Mouse (Mus musculus): ENCODE data around the gene Tmc6. TPM values are rescaled to one million over a fixed set of nuclear protein-coding genes. Genes with fewer than 3 reads are reported as not detected.

Gene Tmc6
- polyA plus RNA-seq, 1 experiment from 2014 or later: 39.2 TPM

- WGBS: 5% methylated on average over 10 of the region's 10 CpGs
- peak; percentile 84 for TF ChIP-seq CTCF (IDR thresholded peaks at IDR 0.05; ENCODE audit: low read depth)
- H3K4me3 ChIP-seq (replicated peaks; ENCODE audit: low read depth, low read length): no peak overlapping the region
- H3K4me2 ChIP-seq (ENCODE audit: low read length): no peak overlapping the region
- no peaks in the 10 kb centered on the region for H3K27me3 ChIP-seq (ENCODE audit: insufficient read depth, low read length)
- H3K9ac ChIP-seq (ENCODE audit: low read depth, low read length): no peak overlapping the region
- ATAC-seq (replicated peaks; ENCODE audit: low FRiP score, low read depth): no peak
- no peak overlapping the region for H3K27ac ChIP-seq
- H3K9me3 ChIP-seq (replicated peaks; ENCODE audit: low read length): no peaks in the 10 kb centered on the region
- peak; percentile 83 for DNase-seq (ENCODE audit: low spot score)
- H3K36me3 ChIP-seq (ENCODE audit: insufficient read depth, low read length): no peaks in the 10 kb centered on the region
- peaks cover 15% of the 10 kb centered on the region for H3K4me1 ChIP-seq (replicated peaks; ENCODE audit: insufficient read depth, low read length)
These were observed 4.3 kb upstream of the Tmc6 start for GRCm38 (mm10) chr11:117786294-117786693.

DNA sequence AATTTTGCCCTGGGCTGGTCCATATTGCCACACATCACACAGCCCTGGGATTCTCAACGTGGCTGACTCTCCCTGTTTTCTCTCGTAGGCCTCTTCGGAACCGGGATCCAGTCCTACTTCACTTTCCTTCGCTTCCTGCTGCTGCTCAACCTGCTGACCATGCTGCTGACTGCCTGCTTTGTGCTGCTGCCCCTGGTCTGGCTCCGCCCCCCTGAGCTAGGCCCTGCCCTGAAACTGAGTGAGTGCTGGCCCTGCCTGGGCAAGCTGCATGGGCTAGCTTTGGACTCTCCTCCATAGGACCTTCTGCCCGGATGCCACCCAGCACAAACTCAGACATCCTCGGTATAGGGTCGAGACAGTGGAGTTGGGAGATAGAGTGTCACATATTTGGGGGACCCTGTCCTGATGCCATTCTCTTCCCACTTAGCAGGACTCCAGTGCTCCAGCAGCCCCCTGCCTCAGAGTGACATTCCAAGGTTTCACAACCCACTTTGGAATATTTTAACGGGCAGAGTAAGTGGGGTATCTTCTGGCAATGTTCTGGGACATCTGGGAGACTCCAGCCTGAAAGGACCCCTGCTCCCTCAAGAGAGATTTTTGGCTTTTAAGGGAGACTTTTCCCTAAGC lies 1.8 kb upstream of the Tmc6 start:
- no peak for TF ChIP-seq CTCF (IDR thresholded peaks at IDR 0.05; ENCODE audit: low read depth)
- no peaks in the 10 kb centered on the region for H3K27me3 ChIP-seq (ENCODE audit: insufficient read depth, low read length)
- peaks cover 32% of the 10 kb centered on the region for H3K4me1 ChIP-seq (replicated peaks; ENCODE audit: insufficient read depth, low read length)
- H3K4me3 ChIP-seq (replicated peaks; ENCODE audit: low read depth, low read length): no peak overlapping the region
- DNase-seq (ENCODE audit: low spot score): peak; percentile 53
- peak overlapping the region; percentile 97 for H3K4me2 ChIP-seq (ENCODE audit: low read length)
- 42% methylated on average over 10 of the region's 10 CpGs for WGBS
- H3K9ac ChIP-seq (ENCODE audit: low read depth, low read length): peak overlapping the region; percentile 52; the same call in 1 of the 2 replicates
- ATAC-seq (replicated peaks; ENCODE audit: low FRiP score, low read depth): no peak
- no peaks in the 10 kb centered on the region for H3K36me3 ChIP-seq (ENCODE audit: insufficient read depth, low read length)
- no peaks in the 10 kb centered on the region for H3K9me3 ChIP-seq (replicated peaks; ENCODE audit: low read length)
- no peak overlapping the region for H3K27ac ChIP-seq

- TF ChIP-seq CTCF (IDR thresholded peaks at IDR 0.05; ENCODE audit: low read depth): peak; percentile 56
- ATAC-seq (replicated peaks; ENCODE audit: low FRiP score, low read depth) (no peak), DNase-seq (ENCODE audit: low spot score) (peak; percentile 77)
- Histone ChIP-seq H3K27me3 (ENCODE audit: insufficient read depth, low read length) (no peaks in the 10 kb centered on the region), H3K4me2 (ENCODE audit: low read length) (peak overlapping the region; percentile 97), H3K36me3 (ENCODE audit: insufficient read depth, low read length) (no peaks in the 10 kb centered on the region), H3K9me3 (replicated peaks; ENCODE audit: low read length) (no peaks in the 10 kb centered on the region), H3K4me3 (replicated peaks; ENCODE audit: low read depth, low read length) (peak overlapping the region; percentile 26), H3K4me1 (replicated peaks; ENCODE audit: insufficient read depth, low read length) (peaks cover 36% of the 10 kb centered on the region), H3K27ac (peak overlapping the region; percentile 99; the same call in 1 of the 2 replicates), H3K9ac (ENCODE audit: low read depth, low read length) (peak overlapping the region; percentile 52; the same call in 1 of the 2 replicates)
- WGBS: 6% methylated on average over 31 of the region's 31 CpGs
These were observed 1.1 kb upstream of the Tmc6 start for GRCm38 (mm10) chr11:117783089-117783488.

GRCm38 (mm10) chr11:117782705-117783034 lies 672 bp upstream of the Tmc6 start:
- Histone ChIP-seq H3K9me3 (replicated peaks; ENCODE audit: low read length) (no peaks in the 10 kb centered on the region), H3K4me3 (replicated peaks; ENCODE audit: low read depth, low read length) (peak overlapping the region; percentile 26), H3K4me2 (ENCODE audit: low read length) (peak overlapping the region; percentile 97), H3K27ac (peak overlapping the region; percentile 99), H3K4me1 (replicated peaks; ENCODE audit: insufficient read depth, low read length) (peaks cover 36% of the 10 kb centered on the region), H3K36me3 (ENCODE audit: insufficient read depth, low read length) (peaks cover 3% of the 10 kb centered on the region; the same call in 1 of the 2 replicates), H3K9ac (ENCODE audit: low read depth, low read length) (peak overlapping the region; percentile 52; the same call in 1 of the 2 replicates), H3K27me3 (ENCODE audit: insufficient read depth, low read length) (no peaks in the 10 kb centered on the region)
- ATAC-seq (replicated peaks; ENCODE audit: low FRiP score, low read depth) (no peak), DNase-seq (ENCODE audit: low spot score) (no peak)
- TF ChIP-seq CTCF (IDR thresholded peaks at IDR 0.05; ENCODE audit: low read depth): no peak
- WGBS: 51% methylated on average over 9 of the region's 9 CpGs

GRCm38 (mm10) chr11:117781199-117781821 lies 688 bp downstream of the Tmc6 start:
- Histone ChIP-seq H3K27ac (peak overlapping the region; percentile 99), H3K4me3 (replicated peaks; ENCODE audit: low read depth, low read length) (peak overlapping the region; percentile 46), H3K9me3 (replicated peaks; ENCODE audit: low read length) (no peaks in the 10 kb centered on the region), H3K27me3 (ENCODE audit: insufficient read depth, low read length) (no peaks in the 10 kb centered on the region), H3K36me3 (ENCODE audit: insufficient read depth, low read length) (peaks cover 11% of the 10 kb centered on the region; the same call in 1 of the 2 replicates), H3K4me2 (ENCODE audit: low read length) (peak overlapping the region; percentile 97), H3K9ac (ENCODE audit: low read depth, low read length) (peak overlapping the region; percentile 52), H3K4me1 (replicated peaks; ENCODE audit: insufficient read depth, low read length) (peaks cover 36% of the 10 kb centered on the region)
- TF ChIP-seq CTCF (IDR thresholded peaks at IDR 0.05; ENCODE audit: low read depth): no peak
- WGBS: 8% methylated on average over 18 of the region's 18 CpGs
- ATAC-seq (replicated peaks; ENCODE audit: low FRiP score, low read depth): peak; percentile 3; the same call in 1 of the 2 replicates
- peak; percentile 82 for DNase-seq (ENCODE audit: low spot score)

GRCm38 (mm10) chr11:117780582-117781111 lies 1.4 kb downstream of the Tmc6 start:
- peak; percentile 30; the same call in 1 of the 2 replicates for TF ChIP-seq CTCF (IDR thresholded peaks at IDR 0.05; ENCODE audit: low read depth)
- DNase-seq (ENCODE audit: low spot score): peak; percentile 95
- no peaks in the 10 kb centered on the region for H3K27me3 ChIP-seq (ENCODE audit: insufficient read depth, low read length)
- peak overlapping the region; percentile 68 for H3K9ac ChIP-seq (ENCODE audit: low read depth, low read length)
- peaks cover 17% of the 10 kb centered on the region for H3K36me3 ChIP-seq (ENCODE audit: insufficient read depth, low read length)
- no peaks in the 10 kb centered on the region for H3K9me3 ChIP-seq (replicated peaks; ENCODE audit: low read length)
- WGBS: under 1% methylated on average over 19 of the region's 19 CpGs
- H3K4me1 ChIP-seq (replicated peaks; ENCODE audit: insufficient read depth, low read length): peaks cover 36% of the 10 kb centered on the region
- peak overlapping the region; percentile 97 for H3K4me2 ChIP-seq (ENCODE audit: low read length)
- H3K4me3 ChIP-seq (replicated peaks; ENCODE audit: low read depth, low read length): peak overlapping the region; percentile 46
- ATAC-seq (replicated peaks; ENCODE audit: low FRiP score, low read depth): peak; percentile 79
- peak overlapping the region; percentile 99 for H3K27ac ChIP-seq

All from kidney, postnatal 0 days (tissue).